ENCODE assay signal across 10 mouse cellular contexts in genomic region chr4:145300210-145300927, GRCm38 (mm10). TPM values are rescaled to one million over a fixed set of nuclear protein-coding genes. Genes with fewer than 3 reads are reported as not detected.
DNase-seq lines count a peak whose midpoint lies in the region; ATAC-seq and TF ChIP-seq lines count a peak whose summit lies in the region.
"Had no signal": no experiment of that assay in that cellular context is flagged by ENCODE, and none has a peak within 500 bp of the region (broad histone marks: within the 10 kb centered on the region; RNA-seq: fewer than 3 reads in every experiment).

No protein-coding gene starts in this region.

- TF ChIP-seq POLR2A in testis, adult 2 months (IDR thresholded peaks at IDR 0.05; ENCODE audit: control insufficient read depth, low read depth, low read length): no peak

- 12% methylated on average over 11 of the region's 12 CpGs for WGBS in liver, embryonic 12.5 days (ENCODE audit: insufficient replicate concordance)
- WGBS in hindbrain, embryonic 13.5 days: 69% methylated on average over 11 of the region's 12 CpGs

- peak overlapping the region; percentile 79 for H3K4me3 ChIP-seq in testis, adult 2 months (ENCODE audit: control insufficient read depth, low read depth, low read length)
- no peak overlapping the region for H3K4me3 ChIP-seq in liver, embryonic 12.5 days
- H3K4me3 ChIP-seq in hindbrain, embryonic 13.5 days: no peak overlapping the region

- no peaks in the 10 kb centered on the region for H3K9me3 ChIP-seq in liver, embryonic 12.5 days (replicated peaks)
- H3K9me3 ChIP-seq in hindbrain, embryonic 13.5 days: no peaks in the 10 kb centered on the region

- H3K36me3 ChIP-seq in testis, adult 2 months (ENCODE audit: control insufficient read depth, insufficient read depth, low read length): no peaks in the 10 kb centered on the region
- H3K36me3 ChIP-seq in liver, embryonic 12.5 days: no peaks in the 10 kb centered on the region
- no peaks in the 10 kb centered on the region for H3K36me3 ChIP-seq in hindbrain, embryonic 13.5 days

- ATAC-seq in liver, embryonic 12.5 days: no peak
- ATAC-seq in hindbrain, embryonic 13.5 days (ENCODE audit: low FRiP score): no peak

- no peak overlapping the region; the same call in 1 of the 2 replicates for H3K27ac ChIP-seq in testis, adult 2 months (ENCODE audit: control insufficient read depth, insufficient read depth, low read depth, low read length)
- H3K27ac ChIP-seq in liver, embryonic 12.5 days: no peak overlapping the region
- no peak overlapping the region for H3K27ac ChIP-seq in hindbrain, embryonic 13.5 days
- H3K27ac ChIP-seq: macrophage had no signal

- no peaks in the 10 kb centered on the region for H3K27me3 ChIP-seq in testis, adult 2 months (ENCODE audit: control insufficient read depth, insufficient read depth, low read length)
- peaks cover 26% of the 10 kb centered on the region for H3K27me3 ChIP-seq in liver, embryonic 12.5 days (replicated peaks)
- H3K27me3 ChIP-seq in hindbrain, embryonic 13.5 days: no peaks in the 10 kb centered on the region

- no peak for DNase-seq in testis, postnatal 14 days (ENCODE audit: low spot score)
- peak; percentile 69 to 73 for DNase-seq in spleen, adult 18-20 months
- no peak for DNase-seq in MN1 (ENCODE audit: low spot score)
- DNase-seq in urinary bladder, adult 18-20 months (ENCODE audit: low spot score in 2 of 2): no peak
- no peak for DNase-seq in neural tube, embryonic 10.5 days (ENCODE audit: extremely low spot score, low spot score)
- DNase-seq: retina, postnatal 1 day had no signal

- no peak overlapping the region for H3K9ac ChIP-seq in liver, embryonic 12.5 days
- H3K9ac ChIP-seq in hindbrain, embryonic 13.5 days: no peak overlapping the region

- H3K4me2 ChIP-seq in liver, embryonic 12.5 days: 0 out of 2 replicates have a peak overlapping the region, but pooled peaks have one; percentile 16
- no peak overlapping the region for H3K4me2 ChIP-seq in hindbrain, embryonic 13.5 days

- no peak for TF ChIP-seq CTCF in testis, adult 2 months (IDR thresholded peaks at IDR 0.05; ENCODE audit: control insufficient read depth, insufficient read depth, insufficient replicate concordance, low read depth, low read length)

- peaks cover 9% of the 10 kb centered on the region for H3K4me1 ChIP-seq in testis, adult 2 months (ENCODE audit: control insufficient read depth, insufficient read depth, low read length)
- no peaks in the 10 kb centered on the region for H3K4me1 ChIP-seq in liver, embryonic 12.5 days
- H3K4me1 ChIP-seq in hindbrain, embryonic 13.5 days (replicated peaks): no peaks in the 10 kb centered on the region

RNA-seq across cellular contexts. Expression of gene Tnfrsf8, which starts 14.6 kb away (rescaled TPM):
- 1.5 TPM in 2 replicates for polyA plus RNA-seq in testis, adult 2 months (2012; rRNA removed)
- polyA plus RNA-seq in liver, embryonic 12.5 days (2016; fragmentation: Nextera tagmentation; extraction: Ambion mirVana): not detected in 2 replicates
- polyA plus RNA-seq in hindbrain, embryonic 13.5 days (2015; fragmentation: Nextera tagmentation; extraction: Ambion mirVana): 0.12 TPM in 2 replicates

RNA-seq across cellular contexts. Expression of gene Tnfrsf1b, which starts 53.7 kb away (rescaled TPM):
- 0.96 and 1.0 TPM in 2 replicates for polyA plus RNA-seq in testis, adult 2 months (2012; rRNA removed)
- 4.9 TPM in 2 replicates for polyA plus RNA-seq in liver, embryonic 12.5 days (2016; fragmentation: Nextera tagmentation; extraction: Ambion mirVana)
- 3.2 and 4.1 TPM in 2 replicates for polyA plus RNA-seq in hindbrain, embryonic 13.5 days (2015; fragmentation: Nextera tagmentation; extraction: Ambion mirVana)

Comparison
In these comparisons a context has a peak if more than half of its experiments do, and no peak if none do; other contexts are left out.
1. DNase-seq: peak in spleen, adult 18-20 months (2 of 2); none in testis, postnatal 14 days (single experiment), MN1 (single experiment), urinary bladder, adult 18-20 months (0 of 2) and neural tube, embryonic 10.5 days (single experiment).